Mouse (Mus musculus): Measurements from ENCODE around the gene Mpp3.

The Mpp3 gene

GRCm38 (mm10) chr11:102037789-102038188 is 9.5 kb upstream of the Mpp3 start:
- DNase-seq, result no peak

- DNase-seq, result no peak
Measured at GRCm38 (mm10) chr11:102036336-102036735, 8.1 kb upstream of the Mpp3 start.

- no peak for DNase-seq
Measured at GRCm38 (mm10) chr11:102035456-102035960, 7.2 kb upstream of the Mpp3 start.

- no peak for DNase-seq
Measured at GRCm38 (mm10) chr11:102034887-102035286, 6.6 kb upstream of the Mpp3 start.

GRCm38 (mm10) chr11:102033055-102033591 is 4.9 kb upstream of the Mpp3 start:
- DNase-seq, result no peak

- no peak for DNase-seq
Measured at GRCm38 (mm10) chr11:102031149-102031548, 2.9 kb upstream of the Mpp3 start.

- no peak for DNase-seq
Measured at GRCm38 (mm10) chr11:102029966-102030365, 1.7 kb upstream of the Mpp3 start.

GRCm38 (mm10) chr11:102029304-102029703 is 1.0 kb upstream of the Mpp3 start:
- peak; percentile 41 for DNase-seq

- no peak for DNase-seq
Measured at GRCm38 (mm10) chr11:102027361-102028017, 772 bp downstream of the Mpp3 start.

GRCm38 (mm10) chr11:102026694-102027360 is 1.4 kb downstream of the Mpp3 start:
- peak; percentile 57 for DNase-seq

GRCm38 (mm10) chr11:102025991-102026660 is 2.1 kb downstream of the Mpp3 start:
- DNase-seq, result no peak

GRCm38 (mm10) chr11:102025354-102025753 is 2.9 kb downstream of the Mpp3 start:
- DNase-seq, result no peak

- no peak for DNase-seq
Measured at GRCm38 (mm10) chr11:102024875-102025274, 3.4 kb downstream of the Mpp3 start.

GRCm38 (mm10) chr11:102024084-102024758 is 4.0 kb downstream of the Mpp3 start:
- no peak for DNase-seq

- DNase-seq, result no peak
Measured at GRCm38 (mm10) chr11:102023406-102023805, 4.9 kb downstream of the Mpp3 start.

- no peak for DNase-seq
Measured at GRCm38 (mm10) chr11:102021196-102021595, 7.1 kb downstream of the Mpp3 start.

GRCm38 (mm10) chr11:102019736-102020135 is 8.5 kb downstream of the Mpp3 start:
- no peak for DNase-seq

GRCm38 (mm10) chr11:102016136-102016535 is 12.1 kb downstream of the Mpp3 start:
- no peak for DNase-seq

GRCm38 (mm10) chr11:102015472-102015871 is 12.8 kb downstream of the Mpp3 start:
- DNase-seq, result no peak

GRCm38 (mm10) chr11:102013201-102013600 is 15.1 kb downstream of the Mpp3 start:
- DNase-seq, result no peak

- DNase-seq, result no peak
Measured at GRCm38 (mm10) chr11:102011510-102011909, 16.8 kb downstream of the Mpp3 start.

GRCm38 (mm10) chr11:102010140-102010539 is 18.1 kb downstream of the Mpp3 start:
- no peak for DNase-seq
